Mouse (Mus musculus) spleen, adult 12 weeks (tissue): ENCODE data around the gene Thap11.
"Not testable (repeated sequence)": the region's sequence is repeated elsewhere in the genome, so short reads cannot be mapped to it uniquely, and the experiment has no call there.

Experiments used
- DNase-seq: peaks from one replicate; pipeline ENCODE4 v3.0.0; 2022; ENCODE audit warnings: low spot score

The Thap11 gene

DNA sequence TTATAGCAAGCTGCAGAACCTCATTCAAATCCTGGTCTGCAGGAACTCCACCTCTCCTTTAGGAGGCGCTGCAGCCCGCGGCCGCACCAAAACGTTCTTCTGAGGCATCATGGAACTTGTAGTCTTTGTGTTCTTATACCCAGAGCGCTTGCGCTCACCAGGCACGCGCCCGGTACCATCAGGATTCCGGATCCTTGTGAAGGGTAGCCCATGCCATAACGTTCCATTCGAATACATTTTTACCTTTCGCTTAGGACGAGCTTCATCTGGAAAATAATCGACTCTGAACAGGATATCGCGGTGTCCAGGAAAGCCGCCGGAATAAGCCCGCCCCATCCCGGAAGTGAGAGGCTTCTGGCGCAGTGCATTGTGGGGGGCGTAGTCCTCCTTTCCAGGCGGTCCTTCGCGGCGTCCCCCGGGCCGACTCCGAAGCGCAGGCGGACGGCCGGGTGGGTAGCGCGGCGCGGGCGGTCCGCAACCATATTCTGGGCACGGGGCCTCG lies at the start of gene Thap11:
Gene Thap11, plus strand, starts transcription at position 418 of the 502 bp plus-strand sequence.
- DNase-seq, result peak; percentile 91

DNA sequence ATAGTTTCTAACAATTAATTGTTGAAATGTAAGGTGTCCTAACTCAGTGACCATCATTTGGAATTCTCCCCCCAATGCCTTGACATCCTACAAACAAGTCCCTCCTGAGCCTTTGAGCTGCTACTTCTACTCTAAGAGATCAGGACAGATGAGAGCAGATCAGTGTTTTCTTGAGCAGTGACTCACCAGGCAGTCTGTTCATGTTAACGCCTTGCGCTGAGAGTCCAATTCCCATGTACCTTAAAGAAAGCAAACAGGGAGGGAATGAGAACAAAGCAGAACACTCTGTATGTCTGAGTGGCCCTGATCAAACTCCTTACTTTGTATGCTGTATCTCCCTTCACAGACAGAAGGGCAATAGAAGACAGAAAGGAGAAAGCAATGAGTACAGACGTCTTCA lies 49.6 kb upstream of the Thap11 start:
- DNase-seq, result no peak

DNA sequence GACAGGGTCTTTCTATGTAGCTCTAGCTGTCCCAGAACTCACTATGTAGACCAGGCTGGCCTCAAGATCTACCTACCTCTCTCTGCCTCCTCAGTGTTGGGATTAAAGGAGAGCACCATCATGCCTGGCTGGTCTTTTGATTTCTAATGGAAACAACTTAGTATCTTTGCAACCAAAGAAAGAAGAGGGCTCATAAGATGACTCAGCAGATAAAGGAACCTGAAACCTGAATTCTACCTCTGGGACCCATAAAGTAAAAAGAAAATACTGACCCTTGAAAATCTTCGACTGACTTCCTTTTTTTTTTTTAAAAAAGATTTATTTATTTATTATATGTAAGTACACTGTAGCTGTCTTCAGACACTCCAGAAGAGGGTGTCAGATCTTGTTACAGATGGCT lies 49.0 kb upstream of the Thap11 start:
- no peak for DNase-seq

DNA sequence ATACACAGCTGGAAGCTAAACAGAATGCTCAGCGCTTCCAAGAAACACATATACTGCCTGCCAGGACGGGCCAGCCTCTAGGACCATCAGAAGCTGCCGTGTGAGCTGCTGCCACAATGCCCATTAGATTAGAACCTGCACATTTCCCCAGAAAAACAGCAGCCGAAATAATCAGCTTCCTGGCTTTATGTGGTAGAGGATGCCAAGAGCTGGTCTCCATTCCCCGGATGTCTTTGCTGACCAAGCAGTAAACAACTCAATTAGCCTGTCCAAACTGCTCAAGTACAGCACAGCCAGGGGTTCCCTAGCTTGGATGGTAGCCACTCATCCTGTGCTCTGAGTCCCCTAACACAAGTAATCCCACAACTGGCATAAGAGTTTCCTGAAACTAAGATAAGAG lies 47.2 kb upstream of the Thap11 start:
- no peak for DNase-seq

DNA sequence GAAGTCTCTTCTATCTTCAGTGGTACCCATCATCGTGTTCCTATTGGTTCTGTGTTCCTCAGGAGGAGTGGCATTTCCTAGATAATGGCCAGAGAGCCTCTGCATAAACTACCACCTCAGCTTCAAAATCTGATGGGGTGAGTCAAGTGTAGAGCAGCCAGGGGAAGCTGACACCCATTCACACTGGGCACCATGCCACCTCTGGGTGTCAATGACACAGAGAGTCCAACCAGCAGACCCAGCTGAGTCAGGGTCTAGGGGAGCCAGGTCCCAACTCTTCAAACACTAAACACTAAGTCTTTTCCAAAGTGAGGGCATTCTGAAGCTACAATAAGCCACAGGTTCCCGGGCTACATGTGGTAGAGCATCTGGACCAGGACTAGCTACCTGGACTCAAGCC lies 46.5 kb upstream of the Thap11 start:
- no peak for DNase-seq

DNA sequence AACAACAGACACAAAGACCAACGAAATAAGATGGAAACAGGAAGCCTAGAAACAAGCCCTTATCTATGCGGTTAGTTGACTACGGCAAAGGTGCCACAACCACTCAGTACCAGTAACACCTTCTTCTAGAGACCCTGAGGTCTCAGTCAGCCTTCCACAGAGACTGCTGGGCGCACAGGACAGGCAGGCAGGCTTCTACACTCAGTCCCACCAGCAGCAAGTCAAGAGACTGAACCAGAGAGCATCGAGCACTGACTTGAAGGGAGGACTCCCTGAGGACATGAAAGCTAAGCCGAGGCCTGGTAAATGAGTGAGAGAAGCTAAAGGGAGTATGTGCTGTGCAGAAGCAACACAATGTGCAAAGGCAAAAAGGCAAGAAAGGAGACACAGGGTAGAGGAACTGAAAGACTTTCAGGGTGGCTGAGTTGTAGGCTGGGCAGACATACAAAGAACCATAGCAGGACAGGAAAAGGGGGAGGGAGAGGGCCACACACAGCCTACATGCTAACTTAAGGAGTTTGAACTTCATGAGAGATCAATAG lies 44.6 kb upstream of the Thap11 start:
- DNase-seq, result no peak

DNA sequence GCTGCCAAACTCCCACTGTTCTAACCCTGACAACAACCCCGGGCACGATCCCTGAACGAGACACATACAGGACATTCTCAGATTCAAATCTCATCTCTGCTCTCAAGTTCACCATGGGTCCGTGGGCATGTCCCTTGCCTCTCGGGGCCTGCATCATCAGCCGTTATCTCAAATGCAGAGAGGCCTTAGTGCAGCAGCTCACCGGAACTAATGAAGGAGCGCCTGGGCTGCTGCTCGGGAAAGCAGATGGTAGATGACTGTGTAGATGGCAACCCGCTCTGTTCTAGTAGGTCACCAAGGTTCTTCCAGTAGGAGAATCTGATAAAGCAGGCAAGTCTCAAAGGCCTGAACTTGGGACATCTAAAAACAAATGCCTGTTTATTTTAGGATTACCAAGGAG lies 43.9 kb upstream of the Thap11 start:
- DNase-seq, result no peak

DNA sequence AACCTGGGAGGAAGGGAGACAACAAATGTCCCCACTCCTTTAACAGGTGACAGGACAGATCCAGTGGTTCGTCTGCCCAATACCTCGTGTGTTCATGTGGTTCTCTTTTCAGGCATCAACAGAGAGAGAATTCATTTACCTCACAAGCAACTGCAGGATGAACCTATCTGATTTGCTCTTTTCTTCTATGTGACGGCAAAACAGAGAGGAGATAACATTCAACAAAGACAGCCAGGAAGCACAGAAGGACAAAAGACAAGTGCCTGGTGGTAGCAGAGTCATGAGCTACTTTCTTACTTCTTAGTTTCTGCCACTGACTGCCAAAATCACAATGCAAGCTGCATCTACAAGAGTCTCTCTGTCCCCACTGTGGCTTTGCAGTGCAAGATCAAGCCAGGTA lies 43.4 kb upstream of the Thap11 start:
- no peak for DNase-seq

DNA sequence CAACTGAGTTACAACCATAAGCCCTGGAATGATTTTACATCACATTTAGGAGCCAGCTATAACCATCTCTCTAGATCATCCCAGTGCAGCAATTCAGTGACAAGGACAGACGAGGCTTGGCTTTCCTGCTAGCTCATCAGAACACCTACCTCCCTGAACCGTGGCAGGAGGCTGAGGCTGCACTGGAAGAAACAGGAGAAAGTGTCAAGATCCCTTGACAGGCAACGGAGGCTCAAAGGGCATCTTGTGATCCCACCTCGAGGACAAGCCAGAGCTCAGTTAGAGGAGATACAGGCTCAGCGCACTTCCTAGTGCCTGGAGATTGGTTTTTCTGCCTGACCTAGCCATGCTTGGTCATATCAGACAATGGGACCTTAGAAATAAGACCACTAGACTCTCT lies 42.4 kb upstream of the Thap11 start:
- no peak for DNase-seq

DNA sequence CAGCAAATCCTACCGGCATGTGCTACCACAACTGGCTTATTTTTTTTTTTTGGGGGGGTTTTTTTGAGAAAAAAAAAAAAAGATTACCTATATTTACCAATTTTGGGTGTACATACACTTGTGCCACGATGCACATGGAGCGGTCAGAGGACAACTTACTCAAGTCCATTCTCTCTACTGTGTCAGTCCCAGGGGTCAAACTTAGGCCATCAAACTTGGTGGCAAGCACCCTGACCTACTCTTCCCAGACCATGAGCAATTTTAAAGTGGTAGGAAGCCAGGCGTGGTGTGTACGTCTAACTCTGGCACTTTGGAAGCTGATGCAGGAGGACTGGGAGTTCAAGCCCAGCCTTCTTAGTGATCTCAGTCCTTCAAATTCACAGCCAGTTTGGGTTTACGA lies 41.7 kb upstream of the Thap11 start:
- DNase-seq, result no peak

DNA sequence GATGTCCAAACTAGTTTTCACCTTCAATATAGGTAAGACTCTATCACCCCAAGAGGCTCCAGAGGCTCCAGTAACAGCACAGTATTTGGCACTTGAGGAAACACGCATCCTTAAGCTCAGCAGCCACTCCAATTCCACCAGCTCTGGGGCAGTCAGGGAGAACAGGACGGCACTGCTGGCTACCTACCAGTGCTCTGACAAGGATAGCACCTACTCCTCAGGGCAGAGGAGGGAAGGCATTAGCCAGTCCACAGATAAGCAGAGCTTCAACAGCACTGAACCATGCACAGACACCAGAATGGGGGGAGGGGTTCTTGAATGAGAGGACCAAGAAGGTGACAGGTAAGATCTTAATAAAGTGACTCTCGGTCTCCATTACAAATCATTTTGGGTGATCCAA lies 35.3 kb upstream of the Thap11 start:
- DNase-seq, result peak; percentile 38

DNA sequence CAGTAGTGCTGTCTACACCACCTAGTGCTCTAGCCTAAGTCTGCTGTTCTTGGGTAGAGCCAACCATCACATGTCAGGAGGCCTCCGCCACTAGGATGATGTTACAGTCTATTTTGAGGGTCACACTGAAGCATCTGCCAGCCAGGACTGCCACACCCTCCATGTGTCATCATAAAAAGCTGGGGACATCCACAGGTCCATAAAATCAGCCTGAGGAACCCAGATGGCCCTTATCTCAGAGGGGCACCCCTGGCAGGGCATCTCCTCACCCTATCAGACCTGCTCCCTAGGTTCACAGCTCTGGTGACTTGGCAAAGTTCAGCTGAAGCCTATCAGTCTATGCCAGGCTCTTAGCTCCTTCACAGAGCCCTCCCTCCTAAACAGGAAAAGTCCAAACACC lies 34.0 kb upstream of the Thap11 start:
- DNase-seq, result peak; percentile 78

DNA sequence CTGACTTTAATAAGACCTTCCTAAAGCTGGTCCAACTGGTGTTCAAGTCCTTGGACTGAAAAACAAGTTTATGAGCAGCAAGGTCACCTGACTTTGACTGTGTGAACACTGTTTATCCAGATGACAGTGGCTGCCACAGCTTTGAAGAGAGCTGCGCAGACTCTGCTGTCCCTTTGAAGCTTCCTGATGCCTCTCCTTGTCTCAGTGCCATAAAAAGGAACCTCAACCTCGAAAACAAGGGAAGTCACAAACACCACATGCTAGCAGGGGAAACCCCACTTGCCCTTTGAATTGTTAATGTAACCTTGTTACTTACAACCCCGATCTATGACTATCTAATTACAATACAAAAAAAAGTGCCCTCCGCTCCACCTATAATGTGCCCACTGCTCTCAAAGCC lies 29.4 kb upstream of the Thap11 start:
- no peak for DNase-seq

DNA sequence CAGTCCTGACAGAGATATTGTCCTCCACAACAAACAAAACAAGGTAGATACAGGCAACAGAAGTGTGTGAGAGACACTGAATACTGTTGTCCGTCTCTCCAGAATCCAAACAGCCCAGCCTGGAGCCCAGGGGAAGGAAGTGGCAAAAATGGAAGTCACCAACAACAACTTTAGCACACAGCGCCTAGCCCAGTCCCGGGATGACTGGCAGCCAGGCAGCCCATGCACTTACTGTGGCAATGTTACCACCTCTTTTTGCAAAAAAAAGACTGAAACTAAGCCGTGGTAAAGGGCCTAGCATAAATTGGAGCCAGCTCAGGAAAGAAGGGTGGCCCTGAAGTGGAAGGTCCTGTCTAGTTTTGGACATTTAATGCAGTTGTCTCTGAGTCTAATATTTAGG lies 28.6 kb upstream of the Thap11 start:
- no peak for DNase-seq

DNA sequence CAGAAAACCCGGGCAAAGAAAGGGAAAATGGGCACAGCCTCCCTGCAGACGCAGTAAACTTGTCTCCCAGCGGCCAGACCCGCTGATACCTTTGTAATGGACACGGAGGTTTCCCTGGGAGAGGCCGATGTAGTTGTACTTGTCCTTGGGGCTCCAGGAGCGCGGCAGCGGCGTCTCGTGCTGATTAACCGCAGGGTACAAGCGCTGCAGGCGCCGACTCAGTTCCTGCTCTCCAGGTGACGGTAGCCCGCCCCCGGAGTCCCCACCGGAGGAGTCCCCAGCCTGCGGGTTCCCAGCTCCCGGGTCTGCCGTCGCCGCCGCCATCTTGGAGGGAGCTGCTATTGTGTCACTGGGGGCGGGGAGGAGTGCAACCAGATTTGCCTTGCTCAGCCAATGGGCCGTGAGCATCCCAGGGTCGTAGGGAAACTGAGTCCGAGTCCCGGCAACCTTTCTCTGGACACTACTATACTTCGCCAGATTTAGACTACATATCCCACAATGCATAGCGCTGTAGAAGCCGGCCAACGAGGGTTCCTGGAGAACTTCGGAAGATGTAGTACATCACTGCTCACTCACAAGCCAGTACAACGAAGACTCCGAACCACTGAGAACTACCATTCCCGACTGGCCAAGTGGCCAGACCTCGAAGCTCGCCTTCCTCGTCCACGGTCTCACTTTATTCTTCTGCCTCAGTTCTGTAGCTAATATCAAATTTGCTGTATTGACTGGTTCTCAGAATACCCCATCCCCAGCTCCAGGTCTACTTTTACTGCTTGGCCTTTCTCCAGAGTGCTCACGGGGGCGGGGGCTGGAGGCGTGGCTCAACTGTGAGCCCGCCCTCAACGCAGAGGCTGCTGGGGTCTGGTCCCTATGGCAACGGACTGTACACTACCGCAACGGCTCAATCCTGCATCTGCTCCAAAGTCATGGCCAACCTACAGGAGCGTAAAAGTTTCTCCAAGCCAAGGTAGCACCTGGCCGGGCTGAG lies 27.8 kb upstream of the Thap11 start, which contains the start of the genes Ranbp10 and Tsnaxip1:
Gene Ranbp10, minus strand, starts transcription at position 490 of the 988 bp plus-strand sequence.
Gene Tsnaxip1, plus strand, starts transcription at position 871 of the 988 bp plus-strand sequence.
- DNase-seq, result peak; percentile 94

DNA sequence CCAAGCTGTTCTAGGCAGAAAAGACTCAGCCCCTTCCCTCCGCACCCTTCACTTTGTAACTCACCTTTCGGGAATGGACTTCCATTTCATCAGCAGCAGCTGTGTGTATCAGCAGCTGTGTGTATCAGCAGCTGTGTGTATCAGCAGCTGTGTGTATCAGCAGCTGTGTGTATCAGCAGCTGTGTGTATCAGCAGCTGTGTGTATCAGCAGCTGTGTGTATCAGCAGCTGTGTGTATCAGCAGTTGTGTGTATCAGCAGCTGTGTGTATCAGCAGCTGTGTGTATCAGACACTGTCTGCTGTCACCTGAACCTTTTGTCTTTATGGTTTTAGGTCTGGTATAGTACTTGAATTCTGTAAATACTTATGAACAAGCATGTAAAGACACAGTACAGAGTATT lies 21.2 kb upstream of the Thap11 start:
- not testable (repeated sequence) for DNase-seq

DNA sequence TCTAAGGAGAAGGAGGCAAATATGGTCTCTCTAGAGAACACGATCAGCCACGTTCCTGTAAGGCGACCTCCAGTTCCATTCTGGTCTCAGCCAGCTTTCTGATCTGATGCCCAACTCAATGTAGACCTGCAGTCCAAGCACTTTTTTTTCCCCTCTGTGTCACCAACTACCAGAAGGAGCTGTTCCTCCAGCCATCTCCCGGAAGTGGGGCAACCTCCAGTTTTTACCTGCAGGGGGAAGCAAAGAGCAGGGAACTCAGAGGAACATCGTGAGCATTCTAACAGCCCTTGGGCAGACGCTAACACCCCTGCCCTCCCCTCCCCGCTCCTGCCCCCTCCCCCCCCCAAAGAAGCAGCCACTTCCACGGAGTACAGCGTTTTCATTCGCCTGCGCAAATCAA lies 19.6 kb upstream of the Thap11 start:
- DNase-seq, result peak; percentile 82

DNA sequence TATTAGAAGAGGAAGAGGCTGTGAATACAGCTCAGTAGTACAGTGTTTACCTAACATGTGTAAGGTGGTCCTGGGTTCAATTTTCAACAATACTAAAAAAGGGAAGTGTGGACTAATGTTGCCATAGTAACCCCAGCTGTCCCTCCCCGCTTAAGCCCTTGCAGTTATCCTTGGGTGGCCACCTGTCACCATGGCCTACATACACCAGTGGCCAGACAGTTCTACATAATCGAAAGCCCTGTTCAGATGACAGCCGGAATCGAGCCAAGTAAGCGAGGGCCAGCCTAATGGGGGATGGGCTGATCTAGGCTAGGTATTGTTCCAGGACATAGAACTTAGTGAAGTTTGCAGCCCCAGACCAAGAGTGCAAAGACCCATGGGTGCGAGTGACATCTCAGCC lies 17.9 kb upstream of the Thap11 start:
- DNase-seq, result no peak

DNA sequence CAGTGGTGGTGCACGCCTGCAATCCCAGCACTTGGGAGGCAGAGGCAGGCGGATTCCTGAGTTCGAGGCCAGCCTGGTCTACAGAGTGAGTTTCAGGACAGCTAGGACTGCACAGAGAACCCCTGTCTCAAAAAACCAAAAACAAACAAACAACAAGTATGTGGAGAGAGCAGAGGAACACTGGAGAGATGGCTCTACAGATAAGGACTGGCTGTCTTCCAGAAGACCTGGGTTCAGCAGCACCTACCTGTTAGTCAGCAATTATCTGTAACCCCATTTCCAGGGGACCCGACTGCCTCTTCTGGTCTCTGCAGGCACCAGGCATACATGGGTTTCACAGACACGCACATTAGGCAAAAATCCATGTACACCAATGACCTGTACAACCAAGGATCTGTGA lies 15.7 kb upstream of the Thap11 start:
- no peak for DNase-seq

DNA sequence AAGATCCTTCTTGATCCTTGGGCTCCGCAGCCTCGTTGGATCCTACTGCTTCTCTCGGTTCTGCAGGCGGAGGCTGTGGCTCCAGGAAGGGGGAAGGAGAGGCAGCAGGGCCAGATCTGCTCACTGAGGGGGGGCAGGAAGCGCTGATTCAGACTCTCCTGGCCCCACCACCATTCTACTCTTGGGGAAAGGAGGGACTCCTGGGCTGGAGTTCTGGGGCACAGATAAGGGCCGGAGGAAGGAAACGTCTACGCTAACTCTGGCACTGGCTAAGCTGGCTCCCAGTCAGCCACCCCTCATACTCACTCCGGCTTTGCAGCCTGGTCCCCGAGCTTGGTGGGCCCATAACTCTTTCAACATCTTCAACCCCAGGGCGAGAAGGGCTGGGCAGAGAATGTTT lies 8.3 kb upstream of the Thap11 start:
- no peak for DNase-seq

DNA sequence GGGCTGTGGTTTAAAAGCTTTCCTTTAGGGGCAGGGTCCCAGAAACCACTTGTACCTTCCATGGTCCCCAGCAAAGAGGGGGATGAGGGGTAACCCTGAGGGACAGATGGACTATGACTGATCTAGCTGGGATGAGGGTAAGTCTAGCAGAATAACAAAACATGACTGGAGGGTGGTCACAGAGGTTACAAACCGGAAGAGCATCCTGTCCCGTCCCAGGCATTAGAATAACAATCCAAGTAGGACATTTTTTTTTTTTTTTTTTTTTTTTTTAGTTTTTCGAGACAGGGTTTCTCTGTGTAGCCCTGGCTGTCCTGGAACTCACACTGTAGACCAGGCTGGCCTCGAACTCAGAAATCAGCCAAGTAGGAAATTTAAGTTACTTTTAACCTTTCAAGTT lies 4.9 kb upstream of the Thap11 start:
- DNase-seq, result no peak

DNA sequence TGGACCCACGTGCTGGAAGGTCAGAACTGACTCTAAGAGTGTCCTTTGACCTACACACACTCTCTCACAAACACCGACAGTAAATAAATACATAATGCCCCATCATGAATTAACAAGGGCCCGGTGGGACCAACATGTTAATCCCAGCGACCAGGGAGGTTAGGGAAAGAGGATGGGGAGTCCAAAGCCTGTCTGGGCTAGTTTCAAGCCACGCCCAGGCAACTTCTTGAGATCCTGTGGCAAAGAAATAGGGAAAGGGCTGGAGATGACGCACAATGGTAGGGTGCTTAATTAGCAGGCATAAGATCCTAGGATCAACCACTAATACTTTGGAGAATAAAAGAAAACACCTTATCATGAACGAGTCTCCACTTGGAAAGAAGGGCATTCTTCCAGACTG lies 4.3 kb upstream of the Thap11 start:
- DNase-seq, result no peak

DNA sequence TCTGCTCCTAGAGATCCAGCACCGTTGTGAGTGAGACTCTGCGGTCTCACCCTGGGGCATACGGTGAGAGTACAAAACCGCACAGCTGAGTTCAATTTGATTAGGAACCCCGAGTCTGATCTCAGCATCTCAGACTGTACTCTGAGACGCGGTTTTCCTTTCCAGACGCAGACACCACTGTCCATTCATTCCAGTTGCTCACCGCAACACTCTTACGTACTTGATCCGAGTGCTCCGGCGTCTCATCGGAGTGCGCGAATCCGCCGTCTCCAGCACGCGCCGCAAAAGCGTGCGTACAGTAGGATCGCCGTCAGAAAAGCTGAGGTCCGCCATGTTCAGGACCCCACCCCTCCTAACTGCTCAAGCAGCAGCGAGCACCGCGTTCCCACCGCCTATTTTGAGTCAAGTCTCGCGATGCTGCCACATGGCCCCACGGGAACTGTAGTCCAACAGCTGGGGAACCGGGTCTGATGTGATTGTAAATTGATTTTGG lies 3.2 kb upstream of the Thap11 start:
- peak; percentile 76 for DNase-seq
